Mouse (Mus musculus) lung, embryonic 16.5 days (tissue): Measurements from ENCODE around the gene Zfhx3. TPM values are rescaled to one million over a fixed set of nuclear protein-coding genes. Genes with fewer than 3 reads are reported as not detected.
A peak's percentile ranks its signal among the peaks of the same experiment; 100 is the strongest.

Experiments
- ATAC-seq: fragments of 200-750 bp; cut with Nextera tagmentation; 2 replicates; pipeline ENCODE4 v1.8.0; 2017; ENCODE audit warnings: low read depth, mild to moderate bottlenecking, moderate library complexity
- H3K27ac ChIP-seq: fragments of 300-500 bp; sonication (generic); 2 replicates; pipeline ENCODE4 v1.5.1; 2014; ENCODE audit warnings: mild to moderate bottlenecking, control low read depth, low read length
- H3K27me3 ChIP-seq: fragments of 300-500 bp; sonication (generic); 2 replicates; pipeline ENCODE4 v1.6.1; 2014; ENCODE audit warnings: low read depth, low read length, mixed read lengths; ENCODE audit not compliant: control insufficient read depth, insufficient read depth
- H3K36me3 ChIP-seq: fragments of 300-500 bp; sonication (generic); 2 replicates; pipeline ENCODE4 v1.6.1; 2014; ENCODE audit warnings: low read length; ENCODE audit not compliant: control insufficient read depth, insufficient read depth
- H3K4me1 ChIP-seq: fragments of 300-500 bp; sonication (generic); replicated peaks from 2 replicates; pipeline ENCODE4 v1.6.1; 2014; ENCODE audit warnings: low read length, mixed read lengths; ENCODE audit not compliant: control insufficient read depth, insufficient read depth
- H3K4me2 ChIP-seq: fragments of 300-500 bp; sonication (generic); 2 replicates; pipeline ENCODE4 v1.6.1; 2014; ENCODE audit warnings: low read depth, low read length, control low read depth
- H3K4me3 ChIP-seq: fragments of 300-500 bp; sonication (generic); 2 replicates; pipeline ENCODE4 v1.5.1; 2014; ENCODE audit warnings: mild to moderate bottlenecking, low read length, control low read depth
- H3K9ac ChIP-seq: fragments of 300-500 bp; sonication (generic); 2 replicates; pipeline ENCODE4 v1.6.1; 2014; ENCODE audit warnings: low read length, control low read depth
- H3K9me3 ChIP-seq: fragments of 300-500 bp; sonication (generic); 2 replicates; pipeline ENCODE4 v1.6.1; 2016; ENCODE audit warnings: low read length; ENCODE audit not compliant: control insufficient read depth
- WGBS: fragments of 180-500 bp; shearing (Covaris S2); extraction: QIAGEN DNeasy Blood & Tissue Kit; methylation state at CpG from one replicate; pipeline ENCODE4 v1.1.7; 2014; 5-methylcytosine and 5-hydroxymethylcytosine counted together
- polyA plus RNA-seq: library from polyadenylated mRNA; unstranded; fragments of >200 nt; fragmentation: Nextera tagmentation; extraction: Ambion mirVana; gene quantifications from 2 replicates; pipeline ENCODE4 v1.2.1, GENCODE M21; 2015

Zfhx3 gene
- polyA plus RNA-seq, 1 experiment from 2014 or later, result 12.7 TPM

- Histone ChIP-seq H3K27me3 (no peaks in the 10 kb centered on the region), H3K9me3 (no peaks in the 10 kb centered on the region), H3K4me1 (peaks cover 26% of the 10 kb centered on the region), H3K27ac (no peak overlapping the region), H3K4me3 (no peak overlapping the region), H3K4me2 (no peak overlapping the region), H3K9ac (no peak overlapping the region), H3K36me3 (no peaks in the 10 kb centered on the region)
- ATAC-seq, result no peak
- WGBS, result 88% methylated on average over 7 of the region's 7 CpGs
These were observed 803.1 kb downstream of the Zfhx3 start for GRCm38 (mm10) chr8:108745551-108745950.

- ATAC-seq, result no peak
- H3K9ac ChIP-seq, result no peak overlapping the region
- no peak overlapping the region for H3K4me2 ChIP-seq
- H3K27ac ChIP-seq, result no peak overlapping the region
- H3K27me3 ChIP-seq, result no peaks in the 10 kb centered on the region
- no peaks in the 10 kb centered on the region for H3K9me3 ChIP-seq
- no peak overlapping the region for H3K4me3 ChIP-seq
- WGBS, result 36% methylated on average over 11 of the region's 11 CpGs
- peaks cover 17% of the 10 kb centered on the region for H3K4me1 ChIP-seq
- H3K36me3 ChIP-seq, result no peaks in the 10 kb centered on the region
These were observed 805.7 kb downstream of the Zfhx3 start for GRCm38 (mm10) chr8:108748095-108748494.

GRCm38 (mm10) chr8:108748851-108749376 lies 806.5 kb downstream of the Zfhx3 start:
- no peaks in the 10 kb centered on the region for H3K36me3 ChIP-seq
- no peak overlapping the region for H3K4me2 ChIP-seq
- WGBS, result 33% methylated on average over 6 of the region's 6 CpGs
- ATAC-seq, result peak; percentile 40
- no peak overlapping the region for H3K4me3 ChIP-seq
- no peaks in the 10 kb centered on the region for H3K27me3 ChIP-seq
- peak overlapping the region; percentile 46; the same call in 1 of the 2 replicates for H3K27ac ChIP-seq
- no peaks in the 10 kb centered on the region for H3K9me3 ChIP-seq
- peaks cover 17% of the 10 kb centered on the region for H3K4me1 ChIP-seq
- H3K9ac ChIP-seq, result 0 out of 2 replicates have a peak overlapping the region, but pooled peaks have one; percentile 3

GRCm38 (mm10) chr8:108750806-108751205 lies 808.4 kb downstream of the Zfhx3 start:
- no peak overlapping the region for H3K4me2 ChIP-seq
- H3K27ac ChIP-seq, result no peak overlapping the region
- no peak overlapping the region for H3K9ac ChIP-seq
- ATAC-seq, result no peak
- 90% methylated on average over 9 of the region's 9 CpGs for WGBS
- H3K9me3 ChIP-seq, result no peaks in the 10 kb centered on the region
- H3K36me3 ChIP-seq, result no peaks in the 10 kb centered on the region
- no peak overlapping the region for H3K4me3 ChIP-seq
- no peaks in the 10 kb centered on the region for H3K27me3 ChIP-seq
- H3K4me1 ChIP-seq, result peaks cover 22% of the 10 kb centered on the region

GRCm38 (mm10) chr8:108754556-108754955 lies 812.1 kb downstream of the Zfhx3 start:
- Histone ChIP-seq H3K4me3 (no peak overlapping the region), H3K36me3 (no peaks in the 10 kb centered on the region), H3K9ac (no peak overlapping the region), H3K4me1 (peaks cover 24% of the 10 kb centered on the region), H3K9me3 (no peaks in the 10 kb centered on the region), H3K4me2 (no peak overlapping the region), H3K27ac (0 out of 2 replicates have a peak overlapping the region, but pooled peaks have one; percentile 5), H3K27me3 (no peaks in the 10 kb centered on the region)
- no peak for ATAC-seq
- WGBS, result 64% methylated on average over 6 of the region's 6 CpGs

GRCm38 (mm10) chr8:108755400-108756325 lies 813.2 kb downstream of the Zfhx3 start:
- Histone ChIP-seq H3K9me3 (no peaks in the 10 kb centered on the region), H3K36me3 (no peaks in the 10 kb centered on the region), H3K9ac (no peak overlapping the region), H3K4me3 (no peak overlapping the region), H3K27ac (peak overlapping the region; percentile 60), H3K4me1 (peaks cover 26% of the 10 kb centered on the region), H3K4me2 (peak overlapping the region; percentile 25; the same call in 1 of the 2 replicates), H3K27me3 (no peaks in the 10 kb centered on the region)
- ATAC-seq, result peak; percentile 43
- WGBS, result 61% methylated on average over 19 of the region's 19 CpGs

GRCm38 (mm10) chr8:108759511-108760330 lies 817.3 kb downstream of the Zfhx3 start:
- H3K4me3 ChIP-seq, result no peak overlapping the region
- peak overlapping the region; percentile 17 for H3K4me2 ChIP-seq
- no peaks in the 10 kb centered on the region for H3K36me3 ChIP-seq
- H3K27ac ChIP-seq, result peak overlapping the region; percentile 71
- WGBS, result 44% methylated on average over 15 of the region's 15 CpGs
- no peaks in the 10 kb centered on the region for H3K27me3 ChIP-seq
- ATAC-seq, result peak; percentile 18; the same call in 1 of the 2 replicates
- peak overlapping the region; percentile 36; the same call in 1 of the 2 replicates for H3K9ac ChIP-seq
- H3K4me1 ChIP-seq, result peaks cover 39% of the 10 kb centered on the region
- no peaks in the 10 kb centered on the region for H3K9me3 ChIP-seq

GRCm38 (mm10) chr8:108760745-108761144 lies 818.3 kb downstream of the Zfhx3 start:
- Histone ChIP-seq H3K9ac (no peak overlapping the region), H3K4me3 (no peak overlapping the region), H3K27ac (no peak overlapping the region), H3K27me3 (no peaks in the 10 kb centered on the region), H3K36me3 (no peaks in the 10 kb centered on the region), H3K4me1 (peaks cover 39% of the 10 kb centered on the region), H3K9me3 (no peaks in the 10 kb centered on the region), H3K4me2 (no peak overlapping the region)
- 63% methylated on average over 10 of the region's 10 CpGs for WGBS
- ATAC-seq, result no peak

- no peak overlapping the region for H3K9ac ChIP-seq
- no peak for ATAC-seq
- 32% methylated on average over 7 of the region's 7 CpGs for WGBS
These were observed 820.1 kb downstream of the Zfhx3 start for GRCm38 (mm10) chr8:108762567-108762966.

More at GRCm38 (mm10) chr8:108762567-108762966, 820.1 kb downstream of the Zfhx3 start:
- no peaks in the 10 kb centered on the region for H3K27me3 ChIP-seq
- H3K4me1 ChIP-seq, result peaks cover 36% of the 10 kb centered on the region
- H3K27ac ChIP-seq, result no peak overlapping the region
- no peak overlapping the region for H3K4me2 ChIP-seq
- H3K9me3 ChIP-seq, result no peaks in the 10 kb centered on the region
- no peaks in the 10 kb centered on the region for H3K36me3 ChIP-seq
- no peak overlapping the region for H3K4me3 ChIP-seq
